Mouse (Mus musculus) midbrain, embryonic 14.5 days (tissue): Measurements from ENCODE around the gene Lsm11. TPM values are rescaled to one million over a fixed set of nuclear protein-coding genes. Genes with fewer than 3 reads are reported as not detected.

Source experiments
- ATAC-seq: fragments of 200-750 bp; cut with Nextera tagmentation; 2 replicates; pipeline ENCODE4 v1.8.0; 2017; ENCODE audit warnings: moderate number of reproducible peaks, moderate library complexity; ENCODE audit not compliant: low FRiP score, low TSS enrichment
- DNase-seq: peaks from one replicate; pipeline ENCODE4 v3.0.0-alpha.2; 2015
- H3K27ac ChIP-seq: fragments of 300-500 bp; sonication (generic); replicated peaks from 2 replicates; pipeline ENCODE4 v1.5.1; 2014; ENCODE audit warnings: mild to moderate bottlenecking, low read depth, low read length, moderate library complexity
- H3K27me3 ChIP-seq: fragments of 300-500 bp; sonication (generic); 2 replicates; pipeline ENCODE4 v1.6.1; 2014; ENCODE audit warnings: low read length, control low read depth, mixed read lengths; ENCODE audit not compliant: control insufficient read depth, insufficient read depth
- H3K36me3 ChIP-seq: fragments of 300-500 bp; sonication (generic); 2 replicates; pipeline ENCODE4 v1.6.1; 2014; ENCODE audit warnings: low read length, control low read depth; ENCODE audit not compliant: control insufficient read depth, insufficient read depth
- H3K4me1 ChIP-seq: fragments of 300-500 bp; sonication (generic); 2 replicates; pipeline ENCODE4 v1.6.1; 2014; ENCODE audit warnings: mild to moderate bottlenecking, antibody characterized with exemption, low read length, control low read depth; ENCODE audit not compliant: control insufficient read depth, insufficient read depth
- H3K4me2 ChIP-seq: fragments of 300-500 bp; sonication (generic); 2 replicates; pipeline ENCODE4 v1.6.1; 2014; ENCODE audit warnings: mild to moderate bottlenecking, low read length, moderate library complexity
- H3K4me3 ChIP-seq: fragments of 300-500 bp; sonication (generic); replicated peaks from 2 replicates; pipeline ENCODE4 v1.5.1; 2014; ENCODE audit warnings: low read depth, low read length
- H3K9ac ChIP-seq: fragments of 300-500 bp; sonication (generic); replicated peaks from 2 replicates; pipeline ENCODE4 v1.6.1; 2014; ENCODE audit warnings: mild to moderate bottlenecking, low read length, moderate library complexity
- H3K9me3 ChIP-seq: fragments of 300-500 bp; sonication (generic); 2 replicates; pipeline ENCODE4 v1.6.1; 2016; ENCODE audit warnings: low read length, control low read depth, mixed read lengths; ENCODE audit not compliant: control insufficient read depth
- WGBS: fragments of 180-500 bp; shearing (Covaris S2); extraction: QIAGEN DNeasy Blood & Tissue Kit; methylation state at CpG from one replicate; pipeline ENCODE4 v1.1.7; 2014; 5-methylcytosine and 5-hydroxymethylcytosine counted together
- polyA plus RNA-seq: library from polyadenylated mRNA; unstranded; fragments of >200 nt; fragmentation: Nextera tagmentation; extraction: Ambion mirVana; gene quantifications from 2 replicates; pipeline ENCODE4 v1.2.1, GENCODE M21; 2014

Gene Lsm11
- polyA plus RNA-seq, 1 experiment from 2014 or later = 27.2 TPM

DNA sequence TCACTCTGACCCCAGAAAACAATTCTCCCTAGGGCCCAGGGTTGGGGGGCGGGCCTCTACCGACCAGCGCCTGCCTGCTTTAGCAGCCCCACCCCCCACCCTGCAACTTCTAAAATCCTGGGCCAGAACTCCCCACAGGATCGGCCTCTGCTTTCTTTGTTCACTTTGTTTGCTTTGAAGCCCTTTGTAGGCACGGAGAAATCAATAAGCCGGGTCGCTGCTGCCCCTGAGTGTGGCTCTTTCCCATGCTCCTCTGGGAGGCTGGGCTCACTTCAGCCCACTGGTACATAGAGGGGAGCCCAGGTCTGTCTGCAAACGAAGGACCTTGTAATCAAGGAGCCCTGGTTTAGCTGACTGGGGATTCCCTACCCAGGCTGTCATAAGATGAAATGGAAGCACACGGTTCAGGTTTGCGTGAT lies 23.2 kb downstream of the Lsm11 start:
- H3K27ac ChIP-seq = peak overlapping the region; percentile 73
- H3K4me2 ChIP-seq = peak overlapping the region; percentile 37
- H3K4me3 ChIP-seq = no peak overlapping the region
- no peaks in the 10 kb centered on the region for H3K36me3 ChIP-seq
- no peaks in the 10 kb centered on the region for H3K27me3 ChIP-seq
- no peaks in the 10 kb centered on the region for H3K9me3 ChIP-seq
- WGBS = 2% methylated on average over 10 of the region's 10 CpGs
- ATAC-seq (peak; percentile 63), DNase-seq (peak; percentile 71)
- peaks cover 10% of the 10 kb centered on the region for H3K4me1 ChIP-seq
- H3K9ac ChIP-seq = no peak overlapping the region

DNA sequence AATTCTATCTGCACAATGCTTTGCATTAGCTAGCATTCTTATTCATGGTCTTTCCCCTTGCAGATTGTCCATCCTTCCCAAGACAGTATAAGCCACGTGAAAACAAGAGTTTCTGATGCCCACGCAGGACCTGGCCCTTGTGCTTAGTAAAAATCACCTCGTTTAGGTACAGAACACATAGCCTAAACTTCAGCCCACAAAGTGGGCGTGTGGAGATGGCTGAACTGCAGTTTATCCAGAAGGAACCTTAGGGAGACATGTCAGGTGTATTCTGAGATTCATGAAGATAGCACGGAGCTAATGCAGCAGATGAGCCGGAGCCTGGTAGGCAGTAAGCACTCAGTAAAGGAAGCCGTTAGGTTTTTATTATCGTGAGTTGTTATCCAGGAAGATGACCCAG lies 23.7 kb downstream of the Lsm11 start:
- 35% methylated on average over 8 of the region's 8 CpGs for WGBS
- no peak for ATAC-seq
- peak overlapping the region; percentile 37 for H3K4me2 ChIP-seq

DNA sequence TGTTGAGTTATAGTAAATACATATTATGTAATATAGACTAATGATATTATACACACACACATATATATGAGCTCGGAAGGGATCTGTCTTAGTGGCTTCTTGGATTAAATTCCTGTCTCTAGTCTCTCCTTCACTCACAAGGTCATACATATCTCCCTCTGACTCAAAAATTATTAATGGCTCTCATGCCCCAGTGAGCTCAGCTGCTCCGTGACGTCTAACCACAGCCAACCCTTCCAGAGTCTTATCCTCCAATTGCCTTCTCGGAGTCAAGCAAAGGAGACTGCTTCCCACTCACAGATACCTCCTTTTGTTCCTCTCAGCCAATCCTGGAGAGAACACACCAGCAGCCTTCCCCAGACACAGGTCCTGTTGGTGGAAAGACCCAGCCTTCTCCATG lies 25.9 kb downstream of the Lsm11 start:
- no peak for DNase-seq
- 71% methylated on average over 4 of the region's 4 CpGs for WGBS
- H3K36me3 ChIP-seq = no peaks in the 10 kb centered on the region
- no peak overlapping the region for H3K4me2 ChIP-seq
- no peak overlapping the region for H3K27ac ChIP-seq
- H3K27me3 ChIP-seq = no peaks in the 10 kb centered on the region
- no peaks in the 10 kb centered on the region for H3K9me3 ChIP-seq
- H3K9ac ChIP-seq = no peak overlapping the region
- ATAC-seq = no peak
- H3K4me3 ChIP-seq = no peak overlapping the region
- H3K4me1 ChIP-seq = peaks cover 10% of the 10 kb centered on the region

More for the DNA sequence above, 23.7 kb downstream of the Lsm11 start:
- no peak overlapping the region for H3K9ac ChIP-seq
- no peaks in the 10 kb centered on the region for H3K27me3 ChIP-seq
- no peaks in the 10 kb centered on the region for H3K9me3 ChIP-seq
- no peak for DNase-seq
- no peaks in the 10 kb centered on the region for H3K36me3 ChIP-seq
- peak overlapping the region; percentile 73 for H3K27ac ChIP-seq
- H3K4me3 ChIP-seq = no peak overlapping the region
- H3K4me1 ChIP-seq = peaks cover 10% of the 10 kb centered on the region

DNA sequence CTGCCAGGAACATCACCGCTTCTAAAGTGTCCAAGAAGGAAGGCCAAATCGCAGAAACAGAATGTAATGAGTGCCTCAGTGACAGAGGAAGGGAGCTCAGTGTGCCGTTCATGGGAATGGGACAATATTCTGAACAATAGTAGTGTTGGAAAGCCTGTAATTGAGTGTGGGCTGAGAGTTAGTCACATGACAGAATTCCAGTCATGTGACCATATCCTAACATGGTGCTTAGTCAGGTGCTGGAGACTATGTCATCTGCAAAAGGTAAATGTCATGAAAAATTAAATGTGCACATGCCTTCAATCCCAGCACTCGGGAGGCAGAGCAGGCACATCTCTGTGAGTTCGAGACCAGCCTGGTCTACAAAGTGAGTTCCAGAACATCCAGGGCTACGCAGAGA lies 26.7 kb downstream of the Lsm11 start:
- 97% methylated on average over 6 of the region's 6 CpGs for WGBS
- Histone ChIP-seq H3K4me3 (no peak overlapping the region), H3K4me1 (peaks cover 10% of the 10 kb centered on the region), H3K9ac (no peak overlapping the region), H3K4me2 (no peak overlapping the region), H3K9me3 (no peaks in the 10 kb centered on the region), H3K27me3 (no peaks in the 10 kb centered on the region), H3K36me3 (no peaks in the 10 kb centered on the region), H3K27ac (no peak overlapping the region)
- no peak for ATAC-seq
- no peak for DNase-seq

DNA sequence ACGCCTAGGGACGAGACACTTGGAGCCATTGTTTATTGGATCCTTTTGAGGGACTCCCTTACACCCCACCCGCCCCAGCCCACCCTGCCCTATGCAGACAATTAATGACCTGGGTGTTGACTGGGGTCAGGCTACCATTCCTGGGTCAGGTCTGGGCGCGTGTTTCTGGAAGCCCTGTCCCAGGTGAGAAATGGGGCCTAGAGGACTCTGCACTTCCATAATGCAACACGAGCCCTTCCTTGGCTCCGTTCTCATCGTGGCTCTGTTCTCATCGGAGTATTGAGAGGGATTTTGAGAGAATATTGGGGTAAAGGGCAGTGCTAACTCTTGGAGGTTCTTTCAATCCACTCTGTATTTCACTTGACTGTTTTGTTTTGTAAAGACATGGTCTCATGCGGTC lies 28.5 kb downstream of the Lsm11 start:
- WGBS = 92% methylated on average over 10 of the region's 10 CpGs
- peaks cover 2% of the 10 kb centered on the region; the same call in 1 of the 2 replicates for H3K4me1 ChIP-seq
- no peaks in the 10 kb centered on the region for H3K9me3 ChIP-seq
- no peak overlapping the region for H3K4me2 ChIP-seq
- no peak for DNase-seq
- 0 out of 2 replicates have a peak overlapping the region, but pooled peaks have one; percentile 20 for H3K27ac ChIP-seq
- H3K9ac ChIP-seq = no peak overlapping the region
- no peak for ATAC-seq
- no peaks in the 10 kb centered on the region for H3K27me3 ChIP-seq
- H3K4me3 ChIP-seq = no peak overlapping the region
- peaks cover 6% of the 10 kb centered on the region for H3K36me3 ChIP-seq

DNA sequence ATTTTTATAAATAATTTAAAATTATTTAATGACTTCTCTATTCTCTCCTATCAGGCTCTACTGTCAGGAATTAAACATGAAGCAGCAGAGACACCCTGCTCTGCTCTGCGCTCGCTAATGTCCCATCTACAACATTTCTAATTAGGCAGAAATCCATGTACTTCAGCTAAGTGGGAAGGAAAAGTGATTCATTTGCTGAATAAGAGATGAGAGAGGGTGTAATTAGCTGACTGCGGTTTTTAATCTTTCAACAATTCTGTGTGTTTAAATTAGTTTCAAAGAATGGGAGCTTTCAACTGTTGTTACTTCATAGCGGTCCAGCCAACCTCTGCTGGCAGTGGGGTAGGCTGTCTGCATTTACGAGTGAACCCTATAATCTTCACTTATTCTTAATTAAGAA lies 34.0 kb downstream of the Lsm11 start:
- H3K4me2 ChIP-seq = no peak overlapping the region
- H3K4me3 ChIP-seq = no peak overlapping the region
- no peak overlapping the region for H3K27ac ChIP-seq
- ATAC-seq (no peak), DNase-seq (no peak)
- no peaks in the 10 kb centered on the region for H3K9me3 ChIP-seq
- no peaks in the 10 kb centered on the region for H3K4me1 ChIP-seq
- WGBS = 82% methylated on average over 5 of the region's 5 CpGs
- H3K36me3 ChIP-seq = peaks cover 54% of the 10 kb centered on the region
- H3K27me3 ChIP-seq = no peaks in the 10 kb centered on the region
- no peak overlapping the region for H3K9ac ChIP-seq

DNA sequence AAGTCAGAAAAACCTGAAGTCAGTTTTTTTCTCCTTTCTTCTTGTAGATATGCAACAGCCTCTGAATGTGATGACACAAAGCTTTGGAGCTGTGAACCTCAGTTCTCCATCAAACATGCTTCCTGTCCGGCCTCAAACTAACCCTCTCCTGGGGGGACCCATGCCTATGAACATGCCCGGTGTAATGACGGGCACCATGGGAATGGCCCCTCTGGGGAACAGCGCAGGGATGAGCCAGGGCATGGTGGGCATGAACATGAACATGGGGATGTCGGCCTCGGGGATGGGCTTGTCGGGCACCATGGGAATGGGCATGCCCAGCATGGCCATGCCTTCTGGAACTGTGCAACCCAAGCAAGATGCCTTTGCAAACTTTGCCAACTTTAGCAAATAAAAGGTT lies 35.8 kb downstream of the Lsm11 start:
- H3K27me3 ChIP-seq = no peaks in the 10 kb centered on the region
- no peak for DNase-seq
- no peak for ATAC-seq
- no peaks in the 10 kb centered on the region for H3K9me3 ChIP-seq
- peaks cover 59% of the 10 kb centered on the region for H3K36me3 ChIP-seq
- no peak overlapping the region for H3K4me2 ChIP-seq
- H3K9ac ChIP-seq = no peak overlapping the region
- H3K27ac ChIP-seq = no peak overlapping the region
- H3K4me3 ChIP-seq = no peak overlapping the region
- 97% methylated on average over 7 of the region's 7 CpGs for WGBS
- H3K4me1 ChIP-seq = no peaks in the 10 kb centered on the region

DNA sequence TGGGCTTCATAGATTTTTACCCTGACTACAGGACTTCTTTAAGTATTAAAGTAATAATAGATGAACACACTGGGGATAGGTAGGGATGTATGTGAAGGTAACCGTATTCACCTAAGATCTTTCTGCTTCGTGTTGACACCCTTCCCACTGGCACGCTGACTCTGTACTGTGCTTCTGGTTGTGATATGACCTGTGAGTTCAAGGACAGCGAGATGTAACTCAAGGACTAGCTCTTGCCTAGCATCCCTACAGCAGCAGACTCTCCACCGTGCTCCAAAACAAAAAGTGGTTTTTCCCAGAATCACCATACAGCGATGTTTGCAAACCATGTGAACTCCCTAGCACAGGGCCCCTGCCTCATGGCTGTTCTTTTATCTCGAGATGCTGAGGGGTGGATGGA lies 36.7 kb downstream of the Lsm11 start:
- Histone ChIP-seq H3K27me3 (no peaks in the 10 kb centered on the region), H3K9me3 (no peaks in the 10 kb centered on the region), H3K4me1 (no peaks in the 10 kb centered on the region), H3K9ac (no peak overlapping the region), H3K36me3 (peaks cover 60% of the 10 kb centered on the region), H3K4me2 (no peak overlapping the region), H3K27ac (no peak overlapping the region), H3K4me3 (no peak overlapping the region)
- WGBS = 97% methylated on average over 7 of the region's 7 CpGs
- ATAC-seq (no peak), DNase-seq (no peak)

DNA sequence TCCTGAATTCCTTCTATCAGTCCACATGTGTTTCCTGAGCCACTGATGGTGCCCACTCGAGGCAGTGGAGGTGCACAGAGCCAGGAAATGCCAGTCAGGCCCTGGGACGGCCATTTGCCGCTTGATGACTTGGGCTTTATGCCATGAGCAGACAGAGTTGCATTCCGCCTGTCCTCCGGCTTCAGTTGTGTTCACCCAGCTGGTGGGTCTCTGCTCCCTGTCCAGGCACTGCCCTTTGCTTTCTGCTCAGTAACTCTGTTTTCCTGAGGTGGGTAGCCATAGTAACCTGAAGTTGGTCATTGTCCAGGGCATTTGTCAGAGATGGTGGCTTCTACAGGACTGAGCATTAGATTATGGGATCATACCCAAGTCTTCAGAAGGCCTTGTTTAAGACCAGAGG lies 37.4 kb downstream of the Lsm11 start:
- no peak for DNase-seq
- WGBS = 91% methylated on average over 5 of the region's 5 CpGs
- no peak overlapping the region for H3K27ac ChIP-seq
- no peaks in the 10 kb centered on the region for H3K27me3 ChIP-seq
- no peak overlapping the region for H3K4me3 ChIP-seq
- no peaks in the 10 kb centered on the region for H3K9me3 ChIP-seq
- H3K4me2 ChIP-seq = no peak overlapping the region
- no peaks in the 10 kb centered on the region for H3K4me1 ChIP-seq
- no peak overlapping the region for H3K9ac ChIP-seq
- H3K36me3 ChIP-seq = peaks cover 68% of the 10 kb centered on the region
- ATAC-seq = no peak
